Mouse (Mus musculus) thymus, postnatal 25 days (tissue): ENCODE results near the gene Denr.

Experiments
- DNase-seq: peaks from one replicate; pipeline ENCODE4 v3.0.0; 2022

The Denr gene

GRCm38 (mm10) chr5:123906976-123907630 is at the start of gene Denr:
Gene Denr, plus strand, starts transcription at chr5:123907175.
- peak; percentile 100 for DNase-seq

- no peak for DNase-seq
Observed at GRCm38 (mm10) chr5:123858798-123859197, 48.2 kb upstream of the Denr start.

GRCm38 (mm10) chr5:123862374-123863350 is 44.3 kb upstream of the Denr start:
- no peak for DNase-seq

- no peak for DNase-seq
Observed at GRCm38 (mm10) chr5:123863934-123864333, 43.0 kb upstream of the Denr start.

GRCm38 (mm10) chr5:123865365-123865764 is 41.6 kb upstream of the Denr start, which contains the start of gene Hcar2:
Gene Hcar2, minus strand, starts transcription at chr5:123865499.
- no peak for DNase-seq

- no peak for DNase-seq
Observed at GRCm38 (mm10) chr5:123866457-123866856, 40.5 kb upstream of the Denr start.

GRCm38 (mm10) chr5:123869615-123870014 is 37.4 kb upstream of the Denr start:
- DNase-seq, result no peak

GRCm38 (mm10) chr5:123874177-123874576 is 32.8 kb upstream of the Denr start:
- DNase-seq, result no peak

GRCm38 (mm10) chr5:123878056-123878455 is 28.9 kb upstream of the Denr start:
- DNase-seq, result no peak

GRCm38 (mm10) chr5:123879928-123880327 is 27.0 kb upstream of the Denr start, which contains the start of gene Hcar1:
Gene Hcar1, minus strand, starts transcription at chr5:123880020.
- no peak for DNase-seq

- DNase-seq, result no peak
Observed at GRCm38 (mm10) chr5:123880778-123881177, 26.2 kb upstream of the Denr start.

GRCm38 (mm10) chr5:123883891-123884290 is 23.1 kb upstream of the Denr start:
- DNase-seq, result no peak

GRCm38 (mm10) chr5:123884332-123884731 is 22.6 kb upstream of the Denr start:
- no peak for DNase-seq

- no peak for DNase-seq
Observed at GRCm38 (mm10) chr5:123886365-123886764, 20.6 kb upstream of the Denr start.

GRCm38 (mm10) chr5:123890312-123890711 is 16.7 kb upstream of the Denr start:
- no peak for DNase-seq

GRCm38 (mm10) chr5:123890987-123891386 is 16.0 kb upstream of the Denr start:
- DNase-seq, result no peak

GRCm38 (mm10) chr5:123891669-123892068 is 15.3 kb upstream of the Denr start:
- peak; percentile 47 for DNase-seq

GRCm38 (mm10) chr5:123893520-123893919 is 13.5 kb upstream of the Denr start:
- DNase-seq, result no peak

- no peak for DNase-seq
Observed at GRCm38 (mm10) chr5:123896395-123896794, 10.6 kb upstream of the Denr start.

GRCm38 (mm10) chr5:123897352-123897751 is 9.6 kb upstream of the Denr start:
- no peak for DNase-seq

- DNase-seq, result no peak
Observed at GRCm38 (mm10) chr5:123904059-123904672, 2.8 kb upstream of the Denr start.

GRCm38 (mm10) chr5:123906146-123906975 is 614 bp upstream of the Denr start:
- DNase-seq, result no peak

GRCm38 (mm10) chr5:123907631-123907977 is 629 bp downstream of the Denr start:
- no peak for DNase-seq
